Mouse (Mus musculus) CD4-positive, CD25-positive, alpha-beta regulatory T cell, adult 4 months (primary cell): ENCODE measurements around the gene Rps27a. TPM values are rescaled to one million over a fixed set of nuclear protein-coding genes. Genes with fewer than 3 reads are reported as not detected.

Experiments used
- ATAC-seq: one replicate; pipeline ENCODE4 v1.8.0; 2017
- polyA plus RNA-seq, 2 experiments: library from polyadenylated mRNA; unstranded; fragments of 100-300 nt; shearing (Covaris generic); gene quantifications; one replicate each; pipeline ENCODE4 v1.2.1; 2017

Rps27a gene
- polyA plus RNA-seq, 2 experiments from 2014 or later = 1,358 to 1,362 TPM

DNA sequence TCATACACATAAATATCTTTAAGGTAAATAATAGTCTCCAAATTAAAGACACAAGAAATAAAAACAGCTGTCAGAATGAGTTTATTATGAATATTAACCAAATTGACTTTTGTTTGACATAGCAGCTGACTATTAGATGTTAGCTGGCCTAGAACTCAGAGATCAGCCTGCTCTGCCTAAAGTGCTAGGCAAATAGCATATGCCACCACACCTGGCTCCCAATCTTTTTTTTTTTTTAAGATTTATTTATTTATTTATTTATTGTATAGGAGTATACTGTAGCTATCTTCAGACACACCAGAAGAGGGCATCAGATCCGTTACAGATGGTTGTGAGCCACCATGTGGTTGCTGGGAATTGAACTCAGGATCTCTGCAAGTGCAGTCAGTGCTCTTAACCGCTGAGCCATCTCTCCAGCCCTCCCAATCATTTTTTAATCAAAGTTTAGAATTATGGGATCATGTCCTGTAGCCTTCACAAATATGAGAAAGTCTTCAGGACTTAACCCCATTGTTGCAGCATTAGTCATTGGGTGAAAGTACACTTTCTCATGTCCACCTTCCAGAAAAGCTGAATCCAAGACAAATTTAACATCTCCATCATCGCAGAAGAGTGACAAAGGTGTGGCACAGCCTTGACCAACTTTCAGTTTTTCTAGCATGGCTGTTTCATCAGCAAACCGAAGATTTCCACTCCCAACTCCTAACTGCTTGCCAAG is 34.9 kb downstream of the Rps27a start:
- no peak for ATAC-seq

DNA sequence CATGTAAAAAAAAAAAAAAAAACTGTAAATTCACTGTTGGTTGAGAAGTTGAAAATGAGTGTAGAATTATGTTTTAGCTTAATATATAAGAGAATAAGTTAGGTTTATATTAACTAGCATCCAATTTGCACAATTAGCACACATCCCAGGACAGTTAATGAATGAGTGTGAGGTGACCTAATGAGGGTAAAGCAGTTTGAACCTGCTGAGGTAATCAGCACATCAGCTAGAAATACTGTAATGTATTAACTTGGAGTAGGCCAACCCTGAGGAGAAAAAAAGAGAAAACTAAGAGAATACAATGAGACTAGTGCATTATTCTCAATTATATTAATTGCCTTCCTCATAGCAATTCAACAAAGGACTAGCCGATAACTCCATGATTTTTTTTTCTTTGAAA is 38.5 kb downstream of the Rps27a start:
- ATAC-seq = no peak

DNA sequence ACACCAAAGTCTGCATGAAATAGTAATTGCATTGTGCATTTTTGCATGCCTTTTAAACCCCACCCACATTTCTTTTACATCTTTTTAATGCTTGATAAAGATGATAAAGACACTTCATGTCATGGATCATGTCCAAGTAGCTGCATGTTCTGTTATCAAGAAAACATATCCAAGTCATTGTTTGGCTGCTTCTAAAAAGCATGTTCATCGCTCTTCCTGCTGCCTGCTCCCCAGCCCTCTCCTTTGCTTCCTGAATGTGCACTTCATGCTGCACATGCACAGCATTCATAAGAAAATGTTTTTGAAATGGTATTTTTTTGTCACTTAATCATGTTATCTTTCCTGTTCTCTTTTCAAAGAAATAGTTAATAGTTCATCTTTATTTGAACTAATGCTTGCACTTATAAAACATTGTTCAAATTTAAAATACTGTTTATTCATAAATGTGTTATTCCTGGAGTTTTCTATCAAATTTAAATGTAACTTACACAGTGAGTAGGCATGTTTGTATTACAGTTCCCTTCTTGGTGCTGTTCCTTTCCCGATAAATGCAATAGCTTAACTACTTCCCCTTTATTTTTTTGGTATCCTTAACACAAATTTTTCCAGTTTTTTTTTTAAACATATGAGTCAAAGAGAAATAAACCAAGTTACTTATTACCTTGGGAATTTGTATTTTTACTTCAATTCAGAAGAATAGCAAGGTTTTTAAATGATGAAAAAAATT is 42.8 kb downstream of the Rps27a start:
- ATAC-seq = no peak

DNA sequence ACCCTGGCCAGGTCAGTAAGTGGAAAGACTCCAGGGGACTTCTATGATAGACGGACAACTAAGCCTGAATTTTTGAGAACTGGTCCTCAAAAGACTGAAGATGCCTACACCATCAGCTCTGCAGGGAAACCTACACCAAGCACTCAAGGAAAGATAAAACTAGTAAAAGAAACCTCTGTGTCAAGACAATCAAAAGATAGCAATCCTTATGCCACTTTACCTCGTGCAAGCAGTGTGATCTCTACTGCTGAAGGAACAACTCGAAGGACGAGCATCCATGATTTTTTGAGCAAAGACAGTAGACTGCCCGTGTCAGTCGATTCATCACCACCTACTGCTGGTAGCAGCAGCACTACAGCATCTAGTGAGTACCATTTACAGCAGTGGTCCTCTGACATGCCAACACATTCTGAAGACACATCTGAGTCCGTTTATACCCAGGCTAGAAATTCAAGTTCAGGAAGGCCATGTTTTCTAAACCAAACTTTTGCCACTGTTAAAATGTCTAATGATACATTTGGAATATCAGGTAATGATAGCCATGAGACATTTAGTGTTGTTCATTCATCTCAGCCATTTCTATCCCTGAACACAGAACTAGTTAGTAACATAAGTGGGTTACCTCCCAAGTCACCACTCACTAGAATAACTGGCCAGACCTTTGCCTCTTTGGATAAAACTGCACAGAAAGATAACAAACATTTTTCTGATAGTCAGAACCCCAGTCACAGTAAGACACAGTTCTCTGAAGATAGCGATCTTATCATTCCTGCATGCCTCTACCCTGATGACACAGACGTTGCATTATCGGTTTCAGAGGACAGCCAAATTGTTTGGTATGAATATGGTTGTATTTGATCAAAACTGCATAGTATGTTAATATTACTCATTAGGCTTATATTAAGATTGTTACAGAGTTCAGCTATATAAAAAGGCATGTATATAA is 43.7 kb downstream of the Rps27a start:
- no peak for ATAC-seq

DNA sequence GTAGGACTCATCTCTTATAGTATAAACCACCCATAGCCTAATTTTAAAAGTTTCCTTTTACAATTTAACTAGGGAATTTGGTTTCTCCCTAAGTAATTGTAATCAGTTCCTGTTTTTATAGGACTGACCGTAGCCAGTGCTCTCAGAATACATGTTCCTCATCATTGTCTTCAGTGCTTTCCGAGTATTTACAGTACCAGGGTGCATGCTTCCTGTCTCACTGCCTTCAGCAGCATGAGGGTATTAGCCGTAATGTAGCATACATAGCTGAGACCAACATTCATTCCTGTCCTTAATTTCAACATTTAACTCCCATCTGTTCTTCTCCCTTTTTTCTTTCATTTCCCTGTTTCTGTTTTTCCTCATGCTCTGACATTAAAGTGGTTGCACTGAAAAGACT is 50.9 kb downstream of the Rps27a start:
- ATAC-seq = no peak

Other genes with a start within 250 kb of the Rps27a start
- gene Ccdc88a, start 174.5 kb downstream of the Rps27a start, polyA plus RNA-seq = 1 to 10 TPM; 1.3 to 1.8 TPM
- 10 to 100 TPM; 29.4 to 45.3 TPM for gene Prorsd1, start 33.1 kb downstream of the Rps27a start, polyA plus RNA-seq
- 10 to 100 TPM; 50.8 to 59.8 TPM for gene Mtif2, start 21.7 kb downstream of the Rps27a start, polyA plus RNA-seq
- 1 to 10 TPM; 2.0 to 4.6 TPM for gene Clhc1, start 159 bp downstream of the Rps27a start, polyA plus RNA-seq
- gene Rtn4, start 144.8 kb upstream of the Rps27a start, polyA plus RNA-seq = 10 to 100 TPM; 26.0 to 29.7 TPM